Mouse (Mus musculus) CD4-positive, CD25-positive, alpha-beta regulatory T cell, adult 2 months (primary cell): ENCODE results near the gene Pias4.

Experiments used
- DNase-seq: peaks from one replicate; pipeline ENCODE4 v3.0.0-alpha.2; 2012; ENCODE audit warnings: low read depth, low spot score

The Pias4 gene

DNA sequence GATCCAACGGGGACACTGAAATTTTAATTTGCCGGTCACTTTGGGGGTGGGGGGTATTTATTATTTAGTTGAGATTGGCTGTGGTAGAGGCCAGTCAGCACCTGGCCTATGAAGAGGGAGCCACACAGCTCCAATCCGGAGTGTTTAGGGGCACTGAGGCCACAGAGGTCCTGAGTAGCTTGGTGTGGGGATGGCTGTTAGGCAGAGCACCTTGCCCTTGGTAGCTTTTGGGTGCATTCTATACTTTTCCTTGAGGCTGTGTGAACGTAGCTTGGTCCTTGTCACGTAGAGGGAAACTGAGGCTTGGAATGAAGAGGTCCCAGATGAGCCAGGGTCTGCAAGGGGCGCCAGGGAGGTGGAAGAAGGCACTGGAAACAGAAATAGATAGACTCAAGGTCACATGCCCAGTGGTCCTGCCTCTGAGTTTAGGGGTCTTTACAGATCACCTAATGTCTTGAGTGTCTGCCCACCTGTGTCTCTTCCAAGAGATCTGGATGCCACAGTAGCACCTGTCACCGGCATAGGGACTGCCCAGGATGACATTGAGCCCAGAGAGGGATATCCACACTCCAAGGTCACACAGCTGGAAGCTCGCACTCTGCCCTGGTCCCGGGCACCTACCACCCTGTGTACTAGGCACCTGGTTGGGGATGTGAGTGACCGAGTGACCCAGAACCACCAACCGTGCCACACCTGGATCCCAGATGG, 28.7 kb downstream of the Pias4 start:
- DNase-seq = no peak

DNA sequence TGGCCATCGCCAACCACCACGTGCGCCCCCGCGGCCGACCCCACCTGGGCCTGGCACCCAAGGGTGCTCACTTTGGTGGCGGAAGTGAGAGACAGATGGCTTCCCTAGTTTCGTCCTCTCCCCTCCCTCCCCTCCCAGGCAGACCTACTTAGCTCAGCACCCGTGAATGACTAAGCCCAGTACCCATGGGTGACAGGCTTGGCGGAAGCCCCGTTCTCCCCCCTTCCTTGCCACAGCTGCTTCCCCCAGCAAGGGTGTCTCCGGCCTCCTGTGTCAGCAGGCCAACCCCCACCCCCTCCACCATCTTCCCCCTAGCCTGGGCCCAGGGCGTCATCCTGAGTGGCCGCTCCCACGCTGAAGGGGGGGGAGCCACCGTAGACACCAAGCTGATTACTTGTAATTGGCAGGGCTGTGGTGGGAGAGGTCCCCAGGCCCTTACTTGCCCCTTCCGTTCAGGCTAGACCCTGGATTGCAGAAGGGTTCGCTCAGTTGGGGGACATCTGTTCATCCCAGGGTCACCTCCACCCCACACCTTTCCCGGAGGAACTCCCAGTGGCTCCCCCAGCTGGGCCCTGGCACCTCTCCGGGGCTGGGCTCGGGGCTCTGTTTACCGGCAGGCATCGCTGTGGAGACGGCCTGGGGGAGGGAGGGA, 29.5 kb downstream of the Pias4 start:
- DNase-seq = peak; percentile 82

DNA sequence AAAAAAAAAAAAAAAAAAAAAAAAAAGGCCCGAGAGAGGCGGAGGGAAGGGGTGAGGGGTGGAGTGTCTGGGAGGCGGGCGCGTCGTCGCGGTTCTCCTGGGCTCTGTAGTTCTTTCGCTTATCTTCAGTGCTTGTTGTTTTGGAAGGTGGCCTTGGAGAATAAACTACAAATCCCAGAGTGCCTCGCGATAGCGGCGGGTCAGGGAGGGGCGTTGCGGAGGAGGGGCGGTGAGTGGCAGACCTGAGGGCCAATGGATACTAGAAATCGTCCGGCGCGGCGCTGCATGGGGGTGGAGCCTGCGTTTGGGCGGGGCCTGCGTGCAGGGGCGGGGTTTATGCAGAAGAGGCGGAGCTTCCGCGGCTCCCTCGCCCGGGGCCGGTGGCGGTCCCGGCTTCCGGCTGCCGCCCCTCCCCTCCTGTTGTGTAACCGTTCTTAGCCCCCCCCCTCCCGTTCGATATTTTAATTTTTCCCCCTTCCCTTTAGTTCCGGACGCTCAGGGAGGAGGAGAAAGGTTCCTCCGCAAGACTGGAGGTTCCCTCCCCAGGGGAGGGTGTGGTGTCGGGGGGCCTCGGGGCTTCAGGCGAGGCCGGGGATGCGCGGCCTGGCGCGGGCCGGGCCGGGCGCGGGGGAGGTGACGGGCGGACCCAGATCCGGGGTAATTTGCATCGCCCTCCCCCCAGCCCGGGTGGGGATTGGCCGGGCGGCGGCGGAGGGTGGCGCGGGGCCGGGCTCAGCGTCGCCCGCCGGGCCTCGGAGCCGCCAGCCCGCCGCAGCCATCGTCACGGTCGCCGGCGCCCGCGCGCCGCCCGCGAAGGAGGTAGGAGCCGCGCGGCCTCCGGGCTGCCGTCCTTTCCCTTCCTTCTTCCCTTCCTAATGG, 30.2 kb downstream of the Pias4 start:
- DNase-seq = peak; percentile 99

DNA sequence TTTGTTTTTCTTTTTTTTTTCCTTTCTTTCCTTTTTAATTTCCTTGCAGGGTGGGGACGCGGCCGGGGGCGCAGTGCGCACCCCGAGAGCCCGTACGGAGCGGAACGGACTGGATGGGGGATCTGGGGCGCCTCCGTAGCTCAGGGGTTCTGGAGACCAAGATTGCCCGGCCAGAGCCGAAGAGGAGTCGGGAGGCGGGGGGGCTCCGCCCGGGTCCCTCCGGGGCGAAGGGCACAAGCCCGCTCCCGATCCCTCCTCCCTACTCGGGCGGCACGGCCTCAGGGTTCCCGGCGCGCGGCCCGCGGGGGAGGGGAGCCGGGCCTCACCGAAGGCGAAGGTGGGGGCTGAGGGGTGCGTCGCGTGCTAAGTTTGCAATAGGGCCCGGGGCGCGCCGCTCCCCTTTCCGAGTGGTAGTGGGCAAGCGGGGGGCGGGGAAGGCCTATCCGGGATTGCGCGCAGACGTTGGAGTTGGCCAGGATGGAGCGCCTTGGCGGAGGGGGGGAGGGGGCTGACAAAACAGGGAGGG, 31.0 kb downstream of the Pias4 start:
- DNase-seq = peak; percentile 88

DNA sequence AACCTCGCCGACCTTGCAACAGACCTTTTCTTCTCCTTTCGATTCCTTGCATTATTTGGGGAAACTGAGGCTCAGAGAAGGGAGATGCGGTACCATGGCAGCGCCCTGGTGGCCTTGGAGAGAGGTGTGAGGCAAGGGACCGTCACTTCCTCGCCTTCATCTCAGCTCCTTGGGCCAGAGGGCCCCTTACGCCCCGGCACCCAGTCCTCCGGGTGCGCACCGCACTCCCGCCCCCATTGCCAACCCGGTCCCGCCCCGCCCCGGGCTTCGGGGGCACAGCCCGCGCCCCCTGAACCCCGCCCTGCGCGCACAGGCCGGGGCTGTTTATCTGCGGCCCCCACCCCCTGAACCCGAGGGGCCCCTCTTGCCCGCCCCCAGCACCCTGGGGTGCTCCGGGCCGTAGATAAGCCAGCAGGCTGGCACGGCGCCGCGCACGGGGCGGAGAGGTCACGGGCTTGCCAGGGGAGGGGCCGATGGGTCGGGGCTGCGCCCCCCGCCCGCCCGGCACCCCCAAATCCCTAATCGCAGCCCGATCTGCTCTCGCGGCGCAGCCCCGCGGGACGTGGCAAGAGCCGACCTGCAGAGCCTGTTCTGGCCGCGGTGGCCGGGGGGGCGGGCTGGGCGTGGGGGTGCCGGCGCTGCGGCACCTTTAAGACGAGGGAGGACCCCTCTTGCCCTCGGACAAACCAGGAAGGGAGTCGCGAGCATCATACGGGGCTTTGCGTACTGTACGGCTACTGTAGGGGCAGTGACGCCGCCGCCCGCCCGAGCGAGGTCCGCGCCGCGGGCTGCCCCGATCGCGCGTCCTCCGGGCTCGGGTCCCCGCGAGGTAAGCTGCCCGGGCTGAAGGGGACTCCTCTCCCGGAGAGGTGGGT, 31.7 kb downstream of the Pias4 start:
- peak; percentile 72 for DNase-seq

GRCm38 (mm10) chr10:81134966-81135681, 32.6 kb downstream of the Pias4 start, which contains the start of gene Zbtb7a:
Zbtb7a (plus strand) TSS chr10:81135220.
- DNase-seq = peak; percentile 50

DNA sequence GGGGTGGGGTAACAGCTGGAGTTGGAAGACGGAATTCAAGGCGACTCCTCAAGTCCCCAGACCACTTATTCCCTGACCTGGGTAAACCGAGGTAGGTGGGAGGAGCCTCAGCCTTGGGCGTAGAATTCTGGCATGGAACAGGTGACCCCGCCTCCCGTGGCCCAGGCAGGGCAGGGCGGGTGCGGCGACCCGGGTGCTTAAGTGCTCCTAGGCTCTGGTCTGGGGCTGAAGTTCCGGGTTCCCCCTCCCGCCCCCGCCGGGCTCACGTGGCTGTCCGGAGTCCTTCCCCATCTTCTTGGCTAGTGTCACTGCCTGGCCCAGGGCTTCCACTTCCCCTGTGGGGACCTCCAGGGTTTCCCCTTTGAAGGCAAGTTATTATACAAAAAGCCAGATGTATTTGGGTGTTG, 33.5 kb downstream of the Pias4 start:
- DNase-seq = peak; percentile 58

DNA sequence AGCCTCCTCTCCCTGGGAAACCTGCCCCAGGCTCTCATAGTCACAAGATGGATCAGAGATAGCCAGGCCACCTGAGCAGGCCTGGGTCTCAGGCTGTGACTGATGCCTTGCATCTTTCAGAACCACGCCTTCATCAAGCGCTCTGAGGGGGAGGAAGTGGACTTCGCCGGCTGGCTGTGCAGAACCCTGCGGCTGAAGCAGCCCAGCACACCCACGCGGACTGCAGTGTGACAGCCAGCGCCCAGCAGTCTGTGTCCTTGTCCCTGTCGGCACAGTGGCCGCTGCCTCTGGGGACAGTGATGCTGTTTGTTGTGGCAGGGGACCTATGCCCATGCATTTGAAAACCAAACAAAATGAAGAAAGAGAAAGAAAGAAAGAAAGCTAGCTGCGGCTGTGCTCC, 44.2 kb downstream of the Pias4 start:
- DNase-seq = no peak

GRCm38 (mm10) chr10:81122889-81123288, 44.8 kb downstream of the Pias4 start:
- no peak for DNase-seq

DNA sequence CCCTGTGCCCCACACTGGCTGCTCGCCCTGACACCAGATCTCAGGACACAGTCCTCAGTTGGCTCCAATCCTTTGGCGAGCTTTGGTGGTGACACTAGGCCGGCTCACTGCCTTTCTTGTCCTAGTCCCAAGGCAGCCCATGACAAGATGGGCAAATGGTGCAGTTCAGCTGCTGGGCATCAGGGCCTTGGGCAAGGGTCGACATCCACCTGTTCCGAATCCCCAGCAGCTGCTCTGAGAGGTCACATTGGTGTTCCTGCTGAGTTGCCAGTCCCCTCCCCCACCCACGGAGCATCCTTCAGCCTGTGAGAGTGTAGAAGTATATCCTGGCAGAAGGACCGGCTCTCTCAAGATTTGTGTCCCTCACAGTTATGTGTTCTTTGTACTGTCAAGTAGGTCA, 47.1 kb downstream of the Pias4 start:
- no peak for DNase-seq

- DNase-seq = no peak
These were observed 48.1 kb downstream of the Pias4 start for GRCm38 (mm10) chr10:81119625-81120024.

GRCm38 (mm10) chr10:81112946-81113345, 54.8 kb downstream of the Pias4 start:
- no peak for DNase-seq

DNA sequence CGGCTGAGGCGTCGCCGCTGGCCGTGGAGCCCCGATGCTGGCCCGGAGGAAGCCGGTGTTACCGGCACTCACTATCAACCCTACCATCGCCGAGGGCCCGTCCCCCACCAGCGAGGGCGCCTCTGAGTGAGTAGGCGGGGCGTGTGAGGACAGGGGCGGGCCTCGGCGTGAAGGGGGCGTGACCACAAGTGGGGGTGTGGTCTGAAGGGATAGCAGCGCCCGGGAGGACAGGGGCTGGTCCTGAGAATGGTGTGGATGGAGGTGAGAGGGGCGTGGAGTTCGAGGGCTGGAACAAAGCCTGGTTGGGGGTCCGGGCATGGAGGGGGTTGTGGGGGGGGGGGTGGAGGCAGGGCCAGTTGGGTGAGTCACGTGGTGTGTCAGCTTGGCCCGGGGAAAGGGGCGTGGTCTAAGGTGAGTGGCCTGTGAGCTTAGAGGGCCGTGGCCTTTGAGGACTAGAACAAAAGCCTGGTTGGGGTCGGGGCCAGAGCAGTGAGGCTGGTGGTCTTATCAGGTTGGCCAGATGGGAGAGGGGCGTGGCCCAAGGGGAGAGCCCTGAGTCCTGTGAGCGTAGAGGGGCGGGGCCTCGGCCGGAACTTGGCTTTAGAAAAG, 61.5 kb downstream of the Pias4 start:
- peak; percentile 92 for DNase-seq

DNA sequence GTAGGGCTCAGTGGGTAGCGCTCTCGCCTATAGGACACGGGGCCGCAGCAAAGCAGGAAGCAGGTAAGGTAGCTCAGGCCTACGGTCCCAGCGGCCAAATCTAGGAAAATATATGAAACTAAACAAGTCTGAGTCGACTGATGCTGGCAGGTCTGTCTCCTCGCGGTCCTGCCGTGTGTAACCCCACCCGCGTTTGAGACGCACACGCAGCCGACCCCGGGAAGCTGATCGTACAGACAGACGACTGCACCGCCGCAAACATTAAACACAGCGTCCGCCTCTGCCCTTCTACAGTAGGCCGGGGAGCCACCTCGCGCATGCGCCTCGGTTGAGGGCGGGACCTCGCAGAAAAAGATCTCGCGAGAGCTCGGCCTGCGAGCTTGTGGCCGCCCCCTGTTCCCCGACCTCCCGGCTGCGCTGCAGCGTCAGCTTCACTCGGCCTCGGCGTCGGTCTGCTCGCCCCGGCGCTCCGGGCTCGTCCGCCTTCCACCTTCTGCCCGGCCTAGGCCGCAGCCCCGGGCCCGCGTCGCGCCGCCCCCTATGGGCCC, 62.1 kb downstream of the Pias4 start, which contains the start of gene Map2k2:
Gene Map2k2 (plus strand): TSS at position 351 of the 548 bp plus-strand sequence.
- DNase-seq = peak; percentile 99
